Mouse (Mus musculus) hindbrain, embryonic 13.5 days (tissue): ENCODE measurements around the gene 9230112D13Rik. TPM values are rescaled to one million over a fixed set of nuclear protein-coding genes. Genes with fewer than 3 reads are reported as not detected.

Source experiments
- ATAC-seq: fragments of 200-750 bp; cut with Nextera tagmentation; 2 replicates; pipeline ENCODE4 v1.8.0; 2017; ENCODE audit warnings: moderate TSS enrichment; ENCODE audit not compliant: low FRiP score
- H3K27ac ChIP-seq: fragments of 300-500 bp; sonication (generic); 2 replicates; pipeline ENCODE4 v1.5.1; 2015; ENCODE audit warnings: inconsistent platforms, mild to moderate bottlenecking, moderate library complexity
- H3K27me3 ChIP-seq: fragments of 300-500 bp; sonication (generic); 2 replicates; pipeline ENCODE4 v1.6.1; 2015; ENCODE audit warnings: mild to moderate bottlenecking, inconsistent platforms
- H3K36me3 ChIP-seq: fragments of 300-500 bp; sonication (generic); 2 replicates; pipeline ENCODE4 v1.6.1; 2015; ENCODE audit warnings: mild to moderate bottlenecking, inconsistent platforms
- H3K4me1 ChIP-seq: fragments of 300-500 bp; sonication (generic); replicated peaks from 2 replicates; pipeline ENCODE4 v1.6.1; 2015; ENCODE audit warnings: inconsistent platforms
- H3K4me2 ChIP-seq: fragments of 300-500 bp; sonication (generic); 2 replicates; pipeline ENCODE4 v1.6.1; 2015; ENCODE audit warnings: inconsistent platforms, mild to moderate bottlenecking, moderate library complexity
- H3K4me3 ChIP-seq: fragments of 300-500 bp; sonication (generic); 2 replicates; pipeline ENCODE4 v1.5.1; 2015; ENCODE audit warnings: mild to moderate bottlenecking, inconsistent platforms
- H3K9ac ChIP-seq: fragments of 300-500 bp; sonication (generic); 2 replicates; pipeline ENCODE4 v1.6.1; 2015; ENCODE audit warnings: mild to moderate bottlenecking, inconsistent platforms
- H3K9me3 ChIP-seq: fragments of 300-500 bp; sonication (generic); 2 replicates; pipeline ENCODE4 v1.6.1; 2016; ENCODE audit warnings: inconsistent platforms
- WGBS: fragments of 180-500 bp; shearing (Covaris S2); methylation state at CpG from one replicate; pipeline ENCODE4 v1.1.7; 2015; 5-methylcytosine and 5-hydroxymethylcytosine counted together
- polyA plus RNA-seq: library from polyadenylated mRNA; unstranded; fragments of >200 nt; fragmentation: Nextera tagmentation; extraction: Ambion mirVana; gene quantifications from 2 replicates; pipeline ENCODE4 v1.2.1, GENCODE M21; 2015

Gene 9230112D13Rik
- polyA plus RNA-seq, 1 experiment from 2014 or later = not detected

GRCm38 (mm10) chr14:34535883-34536282, 13.3 kb upstream of the 9230112D13Rik start:
- Histone ChIP-seq H3K27ac (no peak overlapping the region), H3K9me3 (no peaks in the 10 kb centered on the region), H3K4me1 (no peaks in the 10 kb centered on the region), H3K4me2 (no peak overlapping the region), H3K9ac (no peak overlapping the region), H3K36me3 (no peaks in the 10 kb centered on the region), H3K27me3 (no peaks in the 10 kb centered on the region), H3K4me3 (no peak overlapping the region)
- no peak for ATAC-seq
- 64% methylated on average over 4 of the region's 4 CpGs for WGBS

GRCm38 (mm10) chr14:34533537-34533936, 10.9 kb upstream of the 9230112D13Rik start:
- no peak overlapping the region for H3K9ac ChIP-seq
- peaks cover 6% of the 10 kb centered on the region for H3K9me3 ChIP-seq
- H3K4me2 ChIP-seq = no peak overlapping the region
- H3K27me3 ChIP-seq = 0 out of 2 replicates have a peak, but pooled peaks cover 3% of the 10 kb centered on the region
- H3K4me1 ChIP-seq = no peaks in the 10 kb centered on the region
- H3K36me3 ChIP-seq = no peaks in the 10 kb centered on the region
- no peak for ATAC-seq
- H3K4me3 ChIP-seq = no peak overlapping the region
- no peak overlapping the region for H3K27ac ChIP-seq
- 87% methylated on average over 5 of the region's 5 CpGs for WGBS

GRCm38 (mm10) chr14:34532536-34532935, 9.9 kb upstream of the 9230112D13Rik start:
- Histone ChIP-seq H3K4me2 (no peak overlapping the region), H3K27me3 (0 out of 2 replicates have a peak, but pooled peaks cover 3% of the 10 kb centered on the region), H3K9ac (no peak overlapping the region), H3K27ac (no peak overlapping the region), H3K4me1 (no peaks in the 10 kb centered on the region), H3K9me3 (peaks cover 6% of the 10 kb centered on the region), H3K36me3 (no peaks in the 10 kb centered on the region), H3K4me3 (no peak overlapping the region)
- 86% methylated on average over 6 of the region's 6 CpGs for whole genome bisulfite sequencing
- ATAC-seq = no peak

DNA sequence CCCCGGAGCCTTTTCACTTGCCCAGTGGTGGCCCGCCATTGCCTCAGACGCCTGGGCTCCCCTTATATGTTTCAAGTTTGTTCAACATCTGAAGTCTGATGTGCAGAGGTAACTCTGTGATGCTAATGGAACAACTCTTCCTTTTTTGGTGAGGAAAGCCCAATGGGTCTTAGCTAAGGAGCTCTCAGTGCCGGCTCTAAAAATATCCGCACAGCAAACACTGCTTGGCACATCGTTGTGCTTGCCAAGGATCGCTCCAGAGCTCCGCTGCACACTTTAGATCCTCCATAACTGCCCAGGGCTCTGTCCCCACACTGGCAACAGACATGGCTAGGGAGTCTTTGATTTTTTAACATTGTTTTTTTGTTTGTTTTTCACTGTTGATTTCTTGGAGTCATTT, 6.2 kb upstream of the 9230112D13Rik start:
- 0 out of 2 replicates have a peak, but pooled peaks cover 3% of the 10 kb centered on the region for H3K27me3 ChIP-seq
- no peak overlapping the region for H3K9ac ChIP-seq
- no peaks in the 10 kb centered on the region for H3K4me1 ChIP-seq
- peaks cover 6% of the 10 kb centered on the region for H3K9me3 ChIP-seq
- 77% methylated on average over 8 of the region's 8 CpGs for WGBS
- no peak overlapping the region for H3K27ac ChIP-seq
- H3K4me2 ChIP-seq = no peak overlapping the region
- H3K36me3 ChIP-seq = no peaks in the 10 kb centered on the region
- no peak for ATAC-seq
- H3K4me3 ChIP-seq = no peak overlapping the region

DNA sequence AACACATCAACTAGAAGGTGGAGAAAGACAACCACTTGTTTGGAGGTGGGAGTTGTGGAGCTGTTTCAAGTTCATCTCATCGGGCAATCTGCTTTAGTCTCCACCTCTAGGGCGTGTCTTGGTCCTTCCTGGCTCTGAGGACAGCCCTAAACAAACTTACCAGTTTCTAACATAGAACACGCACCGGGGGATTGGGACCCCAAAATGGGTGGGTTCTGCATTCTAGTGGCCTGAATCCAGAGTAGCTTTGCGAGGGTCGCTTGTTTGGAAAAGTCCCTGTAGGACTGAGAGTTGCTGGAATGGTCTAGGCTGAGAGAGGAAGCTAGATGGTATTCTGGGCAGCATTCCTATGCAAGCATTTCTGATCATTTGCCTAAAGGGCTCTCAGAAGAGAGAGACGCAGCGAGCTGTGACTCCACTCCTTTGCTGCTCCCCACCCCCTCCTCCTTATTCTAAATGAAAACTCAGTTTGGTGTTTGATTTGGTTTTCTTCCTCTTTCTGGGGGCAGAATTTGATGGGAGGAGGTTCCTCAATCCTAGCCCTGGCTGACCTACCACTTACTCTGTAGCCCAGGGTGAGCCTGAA, 4.5 kb downstream of the 9230112D13Rik start:
- WGBS = 90% methylated on average over 8 of the region's 8 CpGs
- Histone ChIP-seq H3K4me1 (no peaks in the 10 kb centered on the region), H3K9ac (no peak overlapping the region), H3K4me2 (no peak overlapping the region), H3K36me3 (no peaks in the 10 kb centered on the region), H3K4me3 (no peak overlapping the region), H3K9me3 (no peaks in the 10 kb centered on the region), H3K27me3 (no peaks in the 10 kb centered on the region), H3K27ac (no peak overlapping the region)
- no peak for ATAC-seq

GRCm38 (mm10) chr14:34516960-34517577, 5.5 kb downstream of the 9230112D13Rik start:
- Histone ChIP-seq H3K27me3 (no peaks in the 10 kb centered on the region), H3K27ac (no peak overlapping the region), H3K4me2 (no peak overlapping the region), H3K9ac (no peak overlapping the region), H3K9me3 (no peaks in the 10 kb centered on the region), H3K4me1 (no peaks in the 10 kb centered on the region), H3K36me3 (no peaks in the 10 kb centered on the region), H3K4me3 (no peak overlapping the region)
- 91% methylated on average over 10 of the region's 10 CpGs for WGBS
- no peak for ATAC-seq

GRCm38 (mm10) chr14:34515860-34516259, 6.7 kb downstream of the 9230112D13Rik start:
- Histone ChIP-seq H3K27me3 (no peaks in the 10 kb centered on the region), H3K4me3 (no peak overlapping the region), H3K4me1 (no peaks in the 10 kb centered on the region), H3K4me2 (no peak overlapping the region), H3K9me3 (no peaks in the 10 kb centered on the region), H3K9ac (no peak overlapping the region), H3K36me3 (no peaks in the 10 kb centered on the region), H3K27ac (no peak overlapping the region)
- ATAC-seq = no peak
- WGBS = 88% methylated on average over 5 of the region's 5 CpGs

- Histone ChIP-seq H3K4me2 (no peak overlapping the region), H3K9me3 (no peaks in the 10 kb centered on the region), H3K4me1 (0 out of 2 replicates have a peak, but pooled peaks cover under 1% of the 10 kb centered on the region), H3K27me3 (no peaks in the 10 kb centered on the region), H3K27ac (no peak overlapping the region), H3K36me3 (no peaks in the 10 kb centered on the region), H3K9ac (no peak overlapping the region), H3K4me3 (no peak overlapping the region)
- ATAC-seq = no peak
- WGBS = 52% methylated on average over 6 of the region's 6 CpGs
These were observed 8.5 kb downstream of the 9230112D13Rik start for GRCm38 (mm10) chr14:34514120-34514519.

DNA sequence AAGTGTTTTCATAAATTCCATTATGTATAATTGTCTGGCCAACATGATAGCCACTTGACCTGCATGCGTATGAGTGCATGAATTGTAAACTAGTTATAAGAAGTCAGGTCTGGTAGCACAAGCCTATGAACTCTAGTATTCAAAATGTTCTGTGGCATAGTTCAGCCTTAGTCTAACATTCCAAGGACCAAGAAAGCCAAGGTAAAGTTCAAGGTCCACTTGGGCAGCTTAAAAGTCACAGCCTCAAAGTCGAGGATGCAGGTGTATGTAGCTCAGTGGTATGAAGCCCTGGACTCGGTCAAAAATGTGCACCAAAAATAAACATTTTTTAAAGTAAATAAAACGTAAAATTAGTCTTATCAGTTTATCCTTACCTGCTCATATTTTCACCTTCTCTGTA, 10.0 kb downstream of the 9230112D13Rik start:
- no peak for ATAC-seq
- no peak overlapping the region for H3K4me3 ChIP-seq
- H3K9ac ChIP-seq = no peak overlapping the region
- H3K36me3 ChIP-seq = no peaks in the 10 kb centered on the region
- no peaks in the 10 kb centered on the region for H3K9me3 ChIP-seq
- H3K4me2 ChIP-seq = no peak overlapping the region
- no peak overlapping the region for H3K27ac ChIP-seq
- H3K4me1 ChIP-seq = peaks cover 14% of the 10 kb centered on the region
- 85% methylated on average over 4 of the region's 4 CpGs for WGBS
- no peaks in the 10 kb centered on the region for H3K27me3 ChIP-seq

DNA sequence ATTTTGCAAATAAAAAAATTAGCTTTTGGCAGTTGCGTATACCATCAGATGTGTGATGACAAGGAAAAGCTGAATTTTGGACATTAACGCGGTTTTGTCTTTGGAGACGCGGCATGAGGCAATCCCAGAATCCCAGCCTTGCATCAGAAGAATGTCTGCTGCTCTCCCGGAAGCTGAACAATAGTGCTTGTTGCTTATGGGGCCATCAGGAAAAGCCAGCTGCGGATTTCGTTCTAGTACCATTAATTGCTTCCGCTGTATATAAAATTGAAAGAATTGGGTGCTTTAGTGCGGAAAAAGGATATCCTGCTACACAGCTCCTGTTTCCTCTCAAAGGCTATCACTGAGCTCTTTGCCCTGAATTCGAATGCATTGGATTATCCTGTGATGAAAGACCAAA, 10.7 kb downstream of the 9230112D13Rik start:
- 80% methylated on average over 11 of the region's 11 CpGs for WGBS
- Histone ChIP-seq H3K36me3 (no peaks in the 10 kb centered on the region), H3K27ac (no peak overlapping the region), H3K4me1 (peaks cover 14% of the 10 kb centered on the region), H3K9ac (no peak overlapping the region), H3K9me3 (no peaks in the 10 kb centered on the region), H3K27me3 (no peaks in the 10 kb centered on the region), H3K4me2 (no peak overlapping the region), H3K4me3 (no peak overlapping the region)
- no peak for ATAC-seq

DNA sequence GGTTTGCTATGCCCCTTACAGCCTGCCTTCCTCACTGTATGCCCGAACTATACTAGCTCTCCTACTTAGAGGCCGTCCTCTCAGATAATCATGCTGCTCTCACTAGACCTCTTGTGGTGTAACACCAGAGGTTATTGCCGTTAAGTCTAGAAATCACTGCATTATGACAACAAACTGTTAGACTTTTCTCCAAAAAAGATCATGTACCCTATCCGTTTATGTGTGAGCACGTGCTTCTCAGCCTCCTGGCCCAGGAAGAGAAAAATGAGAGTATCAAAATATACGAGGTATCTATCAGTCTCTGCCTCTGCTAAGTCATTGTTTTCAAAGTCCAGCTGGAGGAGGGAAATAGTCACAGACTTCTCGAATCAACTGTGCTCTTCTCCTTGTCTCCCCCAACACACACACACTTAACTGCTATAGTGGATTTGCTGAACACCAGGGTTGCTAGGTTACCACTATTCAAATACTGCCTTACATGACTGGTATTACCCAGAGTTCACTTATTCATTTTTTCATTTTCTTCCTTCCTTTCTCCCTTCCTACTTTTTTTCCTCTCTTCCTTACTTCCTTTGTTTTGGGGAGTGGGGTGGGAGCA, 13.7 kb downstream of the 9230112D13Rik start:
- H3K27ac ChIP-seq = no peak overlapping the region
- no peaks in the 10 kb centered on the region for H3K36me3 ChIP-seq
- no peak overlapping the region for H3K4me3 ChIP-seq
- no peak overlapping the region for H3K9ac ChIP-seq
- 57% methylated on average over 7 of the region's 7 CpGs for WGBS
- no peaks in the 10 kb centered on the region for H3K9me3 ChIP-seq
- H3K4me1 ChIP-seq = peaks cover 16% of the 10 kb centered on the region
- H3K4me2 ChIP-seq = no peak overlapping the region
- no peak for ATAC-seq
- H3K27me3 ChIP-seq = 0 out of 2 replicates have a peak, but pooled peaks cover 5% of the 10 kb centered on the region

DNA sequence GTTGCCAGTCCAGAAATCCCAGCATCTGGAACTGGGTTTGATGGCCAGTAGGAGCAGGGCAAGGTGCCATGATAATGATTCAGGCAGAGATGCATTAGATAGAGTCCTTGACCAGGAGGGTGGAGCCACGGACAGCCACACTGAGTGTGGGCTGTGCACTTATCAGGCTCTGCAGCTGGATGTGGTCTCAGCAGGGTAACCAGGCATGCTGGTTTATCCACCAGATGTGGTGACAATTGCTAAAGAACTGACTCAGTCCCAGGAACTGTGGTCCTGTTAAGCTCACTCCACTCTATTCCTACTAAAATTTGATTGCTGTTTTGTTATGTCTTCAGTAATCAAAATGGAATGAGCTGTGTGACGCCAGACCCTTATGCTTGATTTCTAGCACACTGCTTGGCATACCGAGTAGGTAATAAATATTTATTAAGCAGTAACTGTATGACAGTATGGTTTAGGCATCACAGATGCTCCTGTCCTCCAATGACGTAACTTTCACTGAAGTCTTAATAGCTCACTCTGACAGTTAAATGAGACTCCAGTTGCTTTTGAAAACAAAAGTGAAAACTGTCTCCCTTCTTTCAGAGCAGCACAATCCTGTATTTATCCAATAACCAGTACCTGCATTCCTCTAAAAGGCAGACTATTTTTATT, 14.3 kb downstream of the 9230112D13Rik start:
- WGBS = 31% methylated on average over 4 of the region's 4 CpGs
- H3K36me3 ChIP-seq = no peaks in the 10 kb centered on the region
- ATAC-seq = no peak
- H3K4me3 ChIP-seq = no peak overlapping the region
- H3K27ac ChIP-seq = no peak overlapping the region
- no peak overlapping the region for H3K4me2 ChIP-seq
- no peak overlapping the region for H3K9ac ChIP-seq
- peaks cover 19% of the 10 kb centered on the region for H3K4me1 ChIP-seq
- H3K9me3 ChIP-seq = no peaks in the 10 kb centered on the region
- 0 out of 2 replicates have a peak, but pooled peaks cover 5% of the 10 kb centered on the region for H3K27me3 ChIP-seq
